Mouse (Mus musculus): ENCODE data around the gene Adprhl1.

- TF ChIP-seq CTCF (IDR thresholded peaks at IDR 0.05; ENCODE audit: low read depth) (no peak), EP300 (IDR thresholded peaks at IDR 0.05; ENCODE audit: low read depth) (no peak)
These were observed 9.6 kb downstream of the Adprhl1 start for GRCm38 (mm10) chr8:13244343-13244880.

All from liver, embryonic 14.5 days (tissue).